Mouse (Mus musculus) adrenal gland, adult (tissue): ENCODE measurements around the gene Rsg1.

Experiments
- DNase-seq, 2 experiments: peaks; one replicate each; pipeline ENCODE4 v3.0.0; 2022 to 2023; ENCODE audit warnings: low spot score in 1 of 2; ENCODE audit not compliant: inconsistent age in 2 of 2

Rsg1 gene

DNA sequence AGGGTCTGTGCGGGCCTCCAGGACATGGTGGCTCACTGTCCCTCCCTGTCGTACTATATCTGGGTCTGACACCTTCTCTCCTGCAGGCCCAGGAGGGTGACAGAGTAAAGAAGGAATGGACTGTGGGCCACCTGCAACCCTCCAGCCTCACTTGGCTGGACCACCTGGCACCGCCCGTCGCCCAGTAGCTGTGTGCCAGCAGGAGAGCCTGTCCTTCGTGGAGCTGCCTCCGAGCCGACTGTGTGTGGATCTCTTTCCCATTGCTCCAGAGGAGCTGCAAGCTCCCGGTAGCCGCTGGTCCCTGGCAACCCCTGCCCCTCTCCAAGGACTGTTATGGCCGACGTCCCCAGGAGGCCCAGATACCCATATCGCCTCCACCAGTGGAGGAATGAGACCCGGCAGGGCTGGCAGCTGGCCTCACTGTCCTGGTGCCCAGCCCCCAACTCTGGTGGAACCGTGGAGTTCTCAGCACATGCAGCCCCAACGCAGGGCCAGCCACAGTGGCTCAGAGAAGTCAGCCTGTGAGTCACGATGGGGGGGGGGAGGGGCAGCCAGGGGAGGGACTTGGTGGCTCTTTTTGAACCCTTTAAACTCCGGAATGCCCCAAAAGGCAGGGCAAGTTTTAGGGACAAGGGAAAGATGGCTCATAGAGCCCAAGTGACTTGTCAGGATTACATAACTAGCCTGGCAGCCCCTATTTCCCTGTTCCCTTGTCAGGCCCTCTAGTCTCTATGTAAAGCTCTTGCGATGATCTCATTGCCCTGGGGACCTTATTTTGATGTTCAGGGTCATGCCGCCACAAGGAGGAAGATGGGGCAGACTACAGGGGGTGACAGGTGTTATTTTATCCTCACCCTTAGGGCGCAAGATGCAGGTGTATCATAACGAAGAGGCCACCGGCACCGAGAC is 32.6 kb downstream of the Rsg1 start:
- peak; percentile 79 to 84 for DNase-seq

DNA sequence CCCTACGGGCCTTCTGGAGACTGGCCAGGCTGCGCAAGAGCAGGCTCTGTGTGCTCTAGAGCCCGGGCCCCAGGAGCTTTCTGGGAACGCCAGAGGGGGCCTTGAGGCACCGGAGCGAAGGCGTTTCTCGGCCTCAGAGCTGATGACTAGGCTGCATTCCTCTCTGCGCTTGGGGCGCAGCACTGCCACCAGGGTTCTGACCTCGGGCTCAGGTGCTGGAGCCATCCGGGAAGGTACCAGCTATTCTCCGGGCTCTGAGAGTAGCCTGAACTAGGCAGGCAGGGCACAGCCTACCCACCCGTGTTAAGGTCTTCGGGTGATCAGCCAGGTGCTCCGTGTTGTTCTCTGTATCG is 33.2 kb downstream of the Rsg1 start:
- DNase-seq, result peak in 1 of 2 experiments; percentile 59

DNA sequence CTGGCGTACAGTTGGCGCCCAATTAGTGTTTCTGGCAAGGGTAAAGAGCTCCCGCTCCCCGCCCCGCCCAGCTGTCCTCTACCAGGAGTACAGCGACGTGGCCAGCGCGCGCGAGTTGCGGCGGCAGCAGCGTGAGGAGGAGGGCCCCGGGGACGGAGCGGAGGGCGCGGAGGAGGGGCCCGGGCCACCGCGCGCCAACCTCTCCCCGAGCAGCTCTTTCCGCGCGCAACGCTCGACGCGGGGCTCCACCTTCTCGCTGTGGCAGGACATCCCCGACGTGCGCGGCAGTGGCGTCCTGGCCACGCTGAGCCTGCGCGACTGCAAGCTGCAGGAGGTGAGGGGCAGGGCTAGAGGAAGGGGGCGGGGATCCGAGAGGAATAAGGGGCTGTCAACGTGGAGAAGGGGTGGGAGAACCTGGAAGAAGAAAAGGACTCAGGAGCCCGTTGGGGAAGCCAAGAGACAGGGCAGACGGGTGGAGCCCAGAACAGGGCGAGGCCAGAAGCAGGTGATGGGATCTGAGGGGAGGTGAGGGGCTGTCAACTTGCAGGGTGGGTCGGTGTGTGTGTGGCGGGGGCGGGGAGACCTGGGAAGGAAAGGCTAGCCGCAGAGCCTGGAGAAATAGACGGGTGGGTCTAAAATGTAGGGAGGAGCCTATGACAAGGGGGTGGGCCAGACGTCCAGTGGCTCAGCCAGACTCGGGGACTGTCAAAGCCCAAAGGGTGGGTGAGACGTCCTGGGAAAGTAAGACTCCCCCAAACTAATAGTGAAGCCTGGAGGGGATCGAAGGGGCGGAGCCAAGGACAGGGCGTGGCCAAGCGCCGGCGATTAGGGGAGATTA is 34.2 kb downstream of the Rsg1 start:
- DNase-seq, result peak; percentile 68 to 73

DNA sequence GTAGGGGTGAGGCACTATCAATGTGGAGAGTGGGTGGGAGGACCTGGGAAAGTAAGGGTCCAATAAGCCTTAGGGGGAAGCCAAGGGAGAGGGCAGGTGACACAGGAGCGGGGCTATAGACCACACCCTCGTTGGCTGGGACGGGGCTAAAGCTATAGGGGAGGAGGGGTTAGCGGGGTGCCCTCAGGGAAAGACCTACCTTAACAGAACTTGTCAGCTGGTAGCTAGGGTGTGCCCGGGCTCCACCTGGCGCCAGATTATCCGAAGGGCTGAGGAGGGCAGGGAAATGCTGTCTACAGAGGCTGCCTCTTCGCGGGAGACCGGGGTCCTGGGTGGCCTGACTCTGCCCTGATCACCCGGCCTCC is 34.8 kb downstream of the Rsg1 start:
- no peak for DNase-seq

DNA sequence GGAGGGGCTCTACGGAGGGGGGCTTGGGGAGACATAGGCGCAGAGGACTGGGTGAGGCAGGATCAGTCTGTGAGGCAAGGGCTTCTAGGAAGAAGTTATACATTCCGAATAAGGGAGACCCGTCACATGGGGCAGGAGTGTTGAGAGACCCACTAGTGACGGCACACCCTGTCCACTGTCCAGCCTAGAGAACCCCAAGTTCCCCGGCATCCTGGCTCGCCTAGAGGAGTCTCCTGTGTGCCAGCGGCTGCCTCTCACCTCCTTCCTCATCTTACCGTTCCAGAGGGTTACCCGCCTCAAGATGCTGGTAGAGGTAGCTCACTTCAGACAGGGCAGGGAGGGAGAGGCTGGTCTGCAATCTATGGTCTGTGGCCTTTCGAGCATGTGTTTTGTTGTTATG is 35.6 kb downstream of the Rsg1 start:
- no peak for DNase-seq

DNA sequence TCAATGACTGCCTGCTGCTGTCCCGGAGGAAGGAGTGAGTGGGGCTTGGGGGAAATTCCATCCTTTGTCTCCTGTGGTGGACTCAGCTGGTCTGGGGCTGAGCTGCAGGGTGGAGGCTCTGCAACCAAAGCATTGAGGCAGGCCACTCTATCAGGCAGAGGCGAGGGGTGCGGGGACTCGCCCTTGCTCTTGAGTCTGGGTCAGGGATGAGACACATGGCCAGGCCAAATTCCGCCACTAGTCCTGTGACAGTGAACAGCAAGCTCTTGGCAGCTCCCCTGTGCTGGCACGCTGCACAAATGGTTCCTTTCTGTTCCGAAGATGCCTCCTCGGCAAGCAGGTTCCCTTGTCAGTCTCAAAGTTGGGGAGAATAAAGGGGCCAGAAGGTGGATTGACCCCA is 37.3 kb downstream of the Rsg1 start:
- no peak for DNase-seq

DNA sequence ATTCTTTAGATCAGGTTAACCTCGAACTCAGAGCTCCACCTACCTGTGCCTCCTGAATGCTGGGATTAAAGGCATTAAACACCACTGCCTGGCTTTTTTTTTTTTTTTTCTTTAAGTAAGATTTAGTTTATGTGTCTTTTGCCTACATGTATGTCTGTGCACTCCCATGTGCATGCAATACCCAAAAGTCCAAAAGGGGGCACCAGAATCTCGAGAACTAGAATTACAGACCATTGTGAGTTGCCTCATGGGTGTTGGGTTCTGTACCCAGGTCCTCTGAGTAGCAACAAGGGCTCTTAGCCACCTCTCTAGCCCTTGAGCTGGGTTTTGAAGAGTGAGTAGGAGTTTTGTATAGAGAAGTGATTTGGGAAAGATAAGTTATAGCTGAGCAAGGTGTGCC is 38.9 kb downstream of the Rsg1 start:
- DNase-seq, result peak in 1 of 2 experiments; percentile 45

DNA sequence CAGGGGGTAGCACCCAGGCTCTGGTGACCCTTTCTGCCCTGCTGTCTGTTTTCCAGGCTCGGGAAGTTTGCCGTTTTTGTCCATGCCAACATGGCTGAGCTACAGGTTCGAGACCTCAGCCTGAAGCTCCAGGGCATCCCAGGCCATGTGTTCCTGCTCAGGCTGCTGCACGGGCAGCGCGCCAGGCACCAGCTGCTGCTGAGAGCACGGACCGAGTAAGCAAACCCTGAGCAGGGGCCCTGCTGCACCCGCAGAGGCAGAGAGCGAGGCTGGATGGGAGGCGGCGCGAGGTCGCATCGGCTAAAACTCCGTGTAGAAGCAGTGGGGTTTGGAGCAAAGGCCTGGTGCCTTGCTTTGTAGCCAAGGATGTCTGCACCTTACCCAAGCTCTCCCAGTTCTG is 40.5 kb downstream of the Rsg1 start:
- peak in 1 of 2 experiments; percentile 31 for DNase-seq

DNA sequence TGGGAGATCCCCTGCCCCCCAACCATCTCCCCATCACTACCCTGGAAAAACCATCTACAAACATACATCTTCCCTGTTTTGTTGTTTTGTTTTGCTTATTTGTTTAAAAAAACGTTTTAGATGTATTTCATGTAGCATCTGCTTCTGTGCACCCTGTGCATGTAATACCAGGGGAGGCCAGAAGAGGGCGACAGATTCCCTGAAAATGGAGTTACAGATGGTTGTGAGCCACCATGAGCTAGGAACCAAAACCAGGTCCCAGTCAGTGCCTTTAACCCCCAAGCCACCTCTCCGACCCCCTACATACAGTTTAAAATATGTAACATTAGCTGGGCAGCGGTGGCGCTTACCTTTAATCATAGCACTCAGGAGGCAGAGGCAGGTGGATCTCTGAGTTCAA is 43.7 kb downstream of the Rsg1 start:
- peak in 1 of 2 experiments; percentile 48 for DNase-seq

DNA sequence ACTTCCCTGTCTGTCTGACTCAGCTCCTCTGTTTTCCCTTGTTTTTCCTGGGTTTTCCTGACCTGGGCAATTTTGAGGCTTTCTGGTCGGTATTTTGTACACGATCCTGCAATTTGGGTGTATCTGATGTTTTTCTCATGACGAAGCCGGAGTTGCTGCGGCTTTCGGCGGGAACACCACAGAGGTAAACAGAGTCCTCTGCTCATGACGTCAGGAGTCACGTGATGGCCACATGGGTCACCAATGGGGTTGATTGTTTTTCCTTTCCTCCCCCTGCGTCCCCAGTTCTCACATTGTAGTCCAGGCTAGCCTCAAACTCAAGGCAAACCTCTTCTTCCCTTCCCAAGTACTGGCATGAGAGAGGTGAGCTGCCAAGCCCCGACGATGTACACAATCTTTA is 45.7 kb downstream of the Rsg1 start:
- DNase-seq, result no peak

DNA sequence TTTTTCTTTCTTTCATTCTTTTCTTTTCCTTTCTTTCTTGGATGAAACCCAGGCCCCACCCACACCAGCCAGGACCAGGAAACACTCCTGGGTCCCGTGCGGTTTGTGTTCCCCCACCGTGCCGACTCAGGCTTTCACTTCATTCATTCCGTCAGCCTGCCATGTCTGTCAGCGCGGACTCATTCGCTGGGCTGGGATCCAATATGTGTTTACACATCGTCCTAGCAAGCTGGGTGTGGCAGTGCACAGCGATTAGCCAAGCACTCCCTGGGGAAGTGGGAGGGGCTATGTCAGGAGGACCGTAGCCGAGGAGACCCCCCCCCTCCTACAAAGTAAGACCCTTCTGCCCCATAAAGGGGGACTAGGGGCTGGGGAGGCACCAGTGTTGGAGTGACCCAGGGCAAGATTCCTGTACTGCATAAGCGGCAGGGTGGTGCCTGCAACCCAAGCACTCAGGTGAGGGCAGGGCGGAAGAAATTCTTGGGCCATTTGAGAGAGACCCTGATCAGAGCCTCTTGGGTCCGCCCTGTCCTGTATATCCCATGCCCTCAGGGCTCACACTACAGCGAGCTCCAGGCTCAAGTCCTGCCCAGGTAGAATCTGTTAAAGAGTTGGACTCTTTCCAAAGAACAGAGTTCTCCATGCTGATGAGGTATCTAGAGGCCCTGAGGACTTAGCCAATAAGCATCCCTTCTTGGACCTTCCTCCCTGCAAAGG is 46.4 kb downstream of the Rsg1 start:
- DNase-seq, result peak; percentile 53 to 79

DNA sequence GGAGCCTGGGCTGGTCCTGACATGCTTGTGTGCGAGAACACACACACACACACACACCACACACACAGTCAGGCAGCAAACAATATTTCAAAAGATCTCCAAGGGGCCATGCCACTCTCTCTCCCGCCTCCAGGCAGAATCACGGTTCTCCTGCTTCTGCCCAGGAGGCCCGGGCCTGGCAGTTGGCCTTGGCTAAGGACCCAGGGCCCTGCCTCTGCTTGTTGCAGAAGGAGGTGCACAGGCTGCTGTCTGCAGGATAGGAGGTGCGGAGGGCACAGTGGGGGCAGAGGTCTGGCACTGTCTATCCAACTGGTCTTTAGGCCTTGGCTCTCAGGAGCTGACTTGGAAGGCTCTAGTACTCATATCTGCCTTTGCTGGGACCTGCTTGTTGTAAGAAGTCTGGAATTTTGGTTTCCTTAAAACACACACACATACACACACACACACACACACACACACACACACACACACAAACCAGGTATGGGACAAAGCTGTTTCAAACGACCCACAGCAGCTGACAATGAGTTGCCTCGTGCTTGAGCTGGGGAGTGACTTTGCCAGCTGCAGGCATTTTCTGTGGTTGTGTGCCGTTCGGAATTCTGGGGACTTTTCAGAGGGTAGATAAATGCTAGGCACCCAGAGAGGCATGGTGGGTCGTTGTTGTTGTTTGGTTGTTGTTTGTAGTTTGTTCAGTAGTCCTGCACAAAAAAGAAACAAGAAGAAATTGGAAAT is 49.3 kb downstream of the Rsg1 start:
- no peak for DNase-seq

DNA sequence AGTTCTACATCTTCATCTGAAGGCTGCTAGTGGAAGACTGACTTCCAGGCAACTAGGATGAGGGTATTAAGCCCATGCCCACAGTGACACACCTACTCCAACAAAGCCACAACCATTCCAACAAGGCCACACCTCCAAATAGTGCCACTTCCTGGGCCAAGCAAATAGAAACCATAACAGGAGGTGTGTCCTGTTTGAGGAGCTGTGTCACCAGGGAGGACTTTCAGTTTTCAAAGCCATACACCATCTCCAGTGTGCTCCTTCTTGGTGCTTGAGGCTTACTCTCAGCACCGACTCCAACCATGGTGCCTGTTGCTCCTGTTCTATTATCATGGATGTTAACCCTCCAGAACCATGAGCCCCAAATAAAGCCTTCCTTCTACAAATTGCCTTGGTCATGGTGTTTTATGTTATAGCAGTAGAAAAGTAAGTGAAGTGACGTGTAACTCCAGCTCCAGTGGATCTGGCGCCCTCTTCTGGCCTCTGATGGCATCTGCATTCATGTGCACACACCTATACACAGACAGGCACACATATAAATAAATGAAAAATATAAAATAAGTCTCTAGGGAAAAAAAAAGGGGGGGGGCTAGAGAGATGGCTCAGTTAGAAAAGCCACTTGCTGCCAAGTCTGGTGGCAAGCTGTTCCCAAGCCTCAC is 52.4 kb downstream of the Rsg1 start:
- no peak for DNase-seq

DNA sequence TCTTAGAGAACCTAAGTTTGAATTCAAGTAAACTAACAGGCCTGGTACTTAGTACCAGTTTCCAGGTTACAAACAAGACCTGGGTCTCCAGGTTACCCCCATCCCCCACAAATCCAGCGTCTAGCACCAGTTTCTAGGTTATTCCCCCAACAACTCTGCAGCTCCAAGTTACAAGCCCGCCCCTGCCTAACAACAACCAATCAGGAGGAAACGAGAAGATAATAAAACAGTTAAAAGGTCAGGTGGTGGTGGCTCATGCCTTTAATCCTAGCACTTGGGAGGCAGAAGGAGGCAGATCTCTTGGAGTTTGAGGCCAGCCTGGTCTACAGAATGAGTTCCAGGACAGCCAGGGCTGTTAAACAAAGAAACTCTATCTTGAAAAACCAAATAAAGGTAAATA is 53.5 kb downstream of the Rsg1 start:
- DNase-seq, result no peak

DNA sequence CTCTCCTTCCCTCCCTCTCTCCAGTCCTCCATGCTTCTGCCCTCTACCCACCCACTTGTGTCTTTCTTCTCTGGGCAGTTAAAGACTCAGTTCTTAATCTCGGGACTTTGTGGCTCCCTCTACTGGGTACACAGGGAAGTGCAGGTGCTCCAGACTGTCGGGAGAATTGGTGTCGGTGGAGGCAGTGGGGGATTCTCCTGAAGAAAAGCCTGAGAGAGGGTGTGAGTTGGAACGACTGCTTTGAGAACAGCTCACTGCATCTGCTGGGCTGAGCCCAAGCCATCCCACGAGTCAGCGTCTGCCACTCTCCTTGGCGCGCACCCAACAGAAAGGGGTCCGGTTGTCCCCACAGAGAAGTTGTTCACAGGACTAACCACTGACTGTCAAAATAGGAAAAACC is 54.1 kb downstream of the Rsg1 start:
- peak; percentile 56 to 87 for DNase-seq

DNA sequence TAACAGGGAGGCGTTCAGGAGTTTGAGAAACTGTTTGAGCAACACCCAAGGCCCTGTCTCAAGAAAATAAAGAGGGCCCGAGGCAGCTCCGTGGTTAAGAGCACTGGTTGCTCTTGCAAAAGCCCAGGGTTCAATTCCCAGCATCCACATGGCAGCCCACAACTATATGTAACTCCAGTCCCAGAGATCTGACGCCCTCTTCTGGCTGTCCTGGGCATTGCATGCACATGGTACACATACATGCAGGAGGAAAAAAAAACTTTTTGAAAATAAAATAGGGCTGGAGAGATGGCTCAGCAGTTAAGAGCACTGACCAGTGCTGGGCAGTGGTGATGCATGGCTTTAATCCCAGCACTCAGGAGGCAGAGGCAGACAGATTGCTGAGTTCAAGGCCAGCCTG is 54.6 kb downstream of the Rsg1 start:
- no peak for DNase-seq

DNA sequence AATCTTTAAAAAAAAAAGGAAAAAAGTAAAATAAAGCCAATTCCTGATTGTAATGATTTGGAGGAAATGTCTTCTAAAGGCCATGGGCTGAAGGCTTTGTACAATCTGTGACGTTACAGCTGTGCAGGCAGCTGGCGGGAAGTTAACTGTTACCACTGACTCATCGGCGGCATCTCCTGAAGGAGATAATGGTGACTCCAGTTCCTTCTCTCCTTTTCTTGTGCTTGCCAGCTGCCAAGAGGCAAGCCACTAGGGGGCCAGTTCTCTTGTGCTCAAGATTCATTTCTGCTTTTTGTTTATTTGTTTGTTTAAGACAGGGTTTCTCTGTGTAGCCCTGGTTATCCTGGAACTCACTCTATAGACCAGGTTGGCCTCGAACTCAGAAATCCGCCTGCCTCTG is 55.3 kb downstream of the Rsg1 start:
- no peak for DNase-seq

DNA sequence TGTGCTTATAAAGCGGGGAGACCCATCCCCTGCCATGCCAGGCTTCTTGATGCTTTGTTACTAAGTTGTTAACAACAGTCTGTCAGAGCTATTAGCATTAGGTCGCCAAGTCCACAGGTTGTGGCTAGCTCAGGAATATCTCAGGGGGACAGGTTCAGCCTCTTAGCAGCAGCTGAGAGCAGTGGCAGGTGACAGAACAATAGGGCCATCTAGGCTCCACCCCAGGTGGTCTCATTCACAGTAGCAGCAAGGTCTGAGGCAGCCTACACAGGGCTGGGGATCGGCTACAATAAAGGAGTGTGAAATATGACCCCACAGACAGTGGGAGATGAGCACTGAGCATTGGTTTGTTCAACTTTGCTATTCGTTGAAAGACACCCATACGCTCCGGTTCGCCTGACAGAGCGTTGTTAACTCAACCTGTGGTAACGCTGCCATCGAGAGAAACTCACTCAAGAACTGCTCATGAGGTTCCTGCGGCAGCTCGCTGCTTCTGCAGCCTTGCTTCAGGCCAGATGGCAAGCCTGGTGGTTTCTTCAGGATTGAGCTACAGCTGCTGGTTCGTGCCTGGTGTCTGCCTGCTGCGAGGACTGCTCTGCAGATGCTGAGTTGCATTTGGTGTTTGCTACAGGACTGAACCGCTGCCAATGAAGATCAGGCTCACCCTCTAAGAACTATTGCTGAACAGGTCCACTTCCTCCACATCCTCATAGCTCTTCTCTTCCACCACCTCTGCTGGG is 56.6 kb downstream of the Rsg1 start:
- DNase-seq, result no peak

DNA sequence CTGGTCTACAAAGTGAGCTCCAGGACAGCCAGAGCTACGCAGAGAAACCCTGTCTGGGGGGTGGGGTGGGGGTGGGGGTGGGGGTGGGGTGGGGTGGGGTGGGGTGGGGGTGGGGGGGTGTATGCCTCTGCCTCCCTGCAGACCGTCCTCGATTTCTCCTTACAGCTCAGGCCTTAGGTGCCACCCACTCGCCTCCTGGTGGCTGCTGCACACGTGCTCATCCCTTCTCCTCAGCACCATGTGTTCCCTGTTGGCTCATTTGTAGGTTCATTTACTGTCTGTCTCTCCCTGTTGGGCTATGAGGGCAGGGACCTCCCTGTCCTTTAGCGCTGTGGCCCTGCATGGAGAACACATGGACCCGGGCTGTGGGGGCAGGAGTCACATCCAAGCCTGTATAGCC is 57.5 kb downstream of the Rsg1 start:
- no peak for DNase-seq

DNA sequence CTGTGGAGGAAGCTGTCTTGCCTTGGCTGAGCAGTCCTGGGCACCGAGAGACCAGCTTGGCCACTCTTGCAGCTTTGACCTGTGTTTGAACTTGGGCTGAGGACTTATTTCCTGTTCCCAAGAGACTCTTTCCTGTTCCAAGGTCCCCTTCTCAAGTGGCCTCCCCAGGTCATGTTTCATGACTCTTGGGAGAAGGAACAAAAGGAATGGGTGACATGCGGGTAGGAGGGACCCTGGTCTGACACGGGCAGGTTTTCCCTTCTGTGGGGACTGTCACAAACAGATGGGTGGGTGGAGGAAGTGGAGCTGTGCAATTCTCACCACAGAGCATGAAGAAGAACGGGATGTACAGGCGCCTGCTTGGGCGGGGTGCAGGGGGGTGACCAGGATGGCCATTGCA is 58.0 kb downstream of the Rsg1 start:
- DNase-seq, result peak; percentile 59 to 73
